Mouse (Mus musculus): ENCODE data around the gene Mrgpra6. TPM values are rescaled to one million over a fixed set of nuclear protein-coding genes. Genes with fewer than 3 reads are reported as not detected.

Mrgpra6 gene
- not detected in 2 replicates for polyA plus RNA-seq (2015; fragmentation: Nextera tagmentation; extraction: Ambion mirVana)

DNA sequence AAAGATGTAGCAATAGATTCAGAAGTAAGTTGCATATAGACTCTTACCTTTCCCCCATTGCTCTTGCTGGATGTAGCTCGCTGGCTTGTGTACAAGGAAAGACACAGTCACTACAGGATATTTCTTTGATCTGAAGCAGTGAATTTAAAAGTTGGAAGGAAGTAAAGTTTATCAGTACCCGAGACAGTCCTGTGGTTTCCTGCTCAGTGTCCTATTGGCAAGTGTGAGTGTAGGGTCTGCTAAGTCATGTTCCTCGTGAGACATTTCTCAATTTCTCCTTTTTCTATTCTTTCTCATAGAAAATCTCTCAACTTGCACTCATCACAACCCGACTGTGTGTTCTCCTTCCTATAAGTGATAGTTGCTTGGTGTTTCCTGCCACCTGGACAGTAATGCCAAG is at the start of gene Mrgpra6:
TSS of gene Mrgpra6 (minus strand) at position 91 of the 400 bp plus-strand sequence.
- WGBS: 75% methylated on average over 4 of the region's 4 CpGs
- Histone ChIP-seq H3K4me1 (no peaks in the 10 kb centered on the region), H3K27ac (no peak within 1 kb of the TSS), H3K4me3 (replicated peaks) (no peak within 1 kb of the TSS), H3K4me2 (no peak within 1 kb of the TSS), H3K9ac (no peak within 1 kb of the TSS), H3K9me3 (replicated peaks) (no peaks in the 10 kb centered on the region), H3K27me3 (no peaks in the 10 kb centered on the region), H3K36me3 (no peaks in the 10 kb centered on the region)
- no peak for ATAC-seq (replicated peaks; ENCODE audit: low FRiP score)

DNA sequence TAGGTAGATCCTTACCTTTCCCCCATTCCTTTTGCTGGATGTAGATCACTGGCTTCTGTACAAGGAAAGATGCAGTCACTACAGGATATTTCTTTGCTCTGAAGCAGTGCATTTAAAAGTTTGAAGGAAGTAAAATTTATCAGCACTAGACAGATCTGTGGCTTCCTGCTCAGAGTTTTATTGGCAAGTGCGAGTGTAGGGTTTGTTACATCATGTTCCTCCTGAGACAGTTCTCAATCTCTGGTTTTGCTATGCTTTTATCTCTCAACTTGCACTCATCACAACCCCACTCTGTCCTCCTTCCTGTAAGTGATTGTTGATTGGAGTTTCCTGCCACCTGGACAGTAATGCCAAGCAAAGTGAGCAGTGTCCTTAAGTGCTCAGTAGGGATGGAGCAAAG is 48.0 kb upstream of the Mrgpra6 start, which contains the start of gene Mrgpra9:
TSS of gene Mrgpra9 (minus strand) at position 79 of the 400 bp plus-strand sequence.
- no peak within 1 kb of the TSS for H3K4me3 ChIP-seq (replicated peaks)
- H3K27me3 ChIP-seq: no peaks in the 10 kb centered on the region
- H3K9ac ChIP-seq: no peak within 1 kb of the TSS
- H3K36me3 ChIP-seq: no peaks in the 10 kb centered on the region
- H3K9me3 ChIP-seq (replicated peaks): no peaks in the 10 kb centered on the region
- WGBS: 50% methylated on average over 1 of the region's 1 CpGs
- no peak within 1 kb of the TSS for H3K27ac ChIP-seq
- no peak within 1 kb of the TSS for H3K4me2 ChIP-seq
- no peak for ATAC-seq (replicated peaks; ENCODE audit: low FRiP score)
- no peaks in the 10 kb centered on the region for H3K4me1 ChIP-seq

GRCm38 (mm10) chr7:47244658-47245057 is 39.9 kb upstream of the Mrgpra6 start:
- Histone ChIP-seq H3K27me3 (no peaks in the 10 kb centered on the region), H3K9ac (no peak overlapping the region), H3K9me3 (replicated peaks) (no peaks in the 10 kb centered on the region), H3K36me3 (no peaks in the 10 kb centered on the region), H3K4me1 (no peaks in the 10 kb centered on the region), H3K27ac (no peak overlapping the region), H3K4me2 (no peak overlapping the region), H3K4me3 (replicated peaks) (no peak overlapping the region)
- ATAC-seq (replicated peaks; ENCODE audit: low FRiP score): no peak
- 59% methylated on average over 3 of the region's 3 CpGs for WGBS

GRCm38 (mm10) chr7:47195271-47195670 is 9.4 kb downstream of the Mrgpra6 start:
- WGBS: 73% methylated on average over 1 of the region's 1 CpGs
- Histone ChIP-seq H3K4me2 (no peak overlapping the region), H3K27me3 (no peaks in the 10 kb centered on the region), H3K4me1 (no peaks in the 10 kb centered on the region), H3K9ac (no peak overlapping the region), H3K4me3 (replicated peaks) (no peak overlapping the region), H3K9me3 (replicated peaks) (no peaks in the 10 kb centered on the region), H3K27ac (no peak overlapping the region), H3K36me3 (no peaks in the 10 kb centered on the region)
- ATAC-seq (replicated peaks; ENCODE audit: low FRiP score): no peak

DNA sequence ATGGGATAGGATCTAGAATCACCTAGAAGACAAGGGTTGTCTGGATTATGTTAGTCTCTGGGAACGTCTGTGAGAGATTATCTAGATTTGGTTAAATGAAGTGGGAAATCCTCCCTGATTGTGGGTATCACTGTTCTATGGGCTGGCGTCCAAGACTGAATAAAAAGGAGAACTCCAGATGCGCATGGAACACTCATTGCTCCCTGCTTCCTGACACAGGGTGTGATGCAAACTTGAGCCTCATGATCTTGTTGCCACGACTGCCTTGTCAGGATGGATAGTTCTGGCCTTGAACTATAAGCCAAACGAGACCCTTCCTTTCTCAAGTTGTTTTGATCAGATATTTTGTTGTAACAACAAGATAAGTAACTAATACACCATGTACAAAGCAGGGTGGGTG is 33.9 kb downstream of the Mrgpra6 start:
- H3K4me3 ChIP-seq (replicated peaks): no peak overlapping the region
- no peak overlapping the region for H3K27ac ChIP-seq
- no peaks in the 10 kb centered on the region for H3K36me3 ChIP-seq
- H3K4me1 ChIP-seq: no peaks in the 10 kb centered on the region
- WGBS: 71% methylated on average over 5 of the region's 5 CpGs
- no peak overlapping the region for H3K9ac ChIP-seq
- H3K9me3 ChIP-seq (replicated peaks): no peaks in the 10 kb centered on the region
- H3K27me3 ChIP-seq: no peaks in the 10 kb centered on the region
- ATAC-seq (replicated peaks; ENCODE audit: low FRiP score): no peak
- no peak overlapping the region for H3K4me2 ChIP-seq

DNA sequence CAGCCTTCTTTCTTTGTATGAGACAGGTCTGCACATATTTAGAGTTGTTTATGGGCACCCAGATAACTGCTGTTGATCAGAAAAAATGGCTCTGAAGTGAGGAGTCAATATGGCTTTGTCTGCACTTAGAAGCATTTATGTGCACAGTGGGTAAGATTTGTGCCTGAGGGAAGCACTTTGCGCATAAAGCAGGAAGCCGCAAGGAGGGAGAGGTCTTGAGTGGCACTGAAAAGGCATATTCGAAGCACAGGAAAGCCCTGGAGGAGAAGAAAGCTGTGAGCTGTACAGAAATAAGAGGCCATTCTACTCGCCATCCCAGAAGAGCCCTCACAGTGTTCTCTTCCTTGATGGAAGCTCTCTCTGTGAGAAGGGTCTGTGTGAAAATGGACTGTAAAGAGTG is 39.7 kb downstream of the Mrgpra6 start:
- ATAC-seq (replicated peaks; ENCODE audit: low FRiP score): no peak
- no peaks in the 10 kb centered on the region for H3K9me3 ChIP-seq (replicated peaks)
- H3K27me3 ChIP-seq: no peaks in the 10 kb centered on the region
- no peak overlapping the region for H3K4me2 ChIP-seq
- H3K27ac ChIP-seq: no peak overlapping the region
- 74% methylated on average over 4 of the region's 4 CpGs for WGBS
- H3K4me3 ChIP-seq (replicated peaks): no peak overlapping the region
- no peaks in the 10 kb centered on the region for H3K36me3 ChIP-seq
- H3K9ac ChIP-seq: no peak overlapping the region
- 0 out of 2 replicates have a peak, but pooled peaks cover 4% of the 10 kb centered on the region for H3K4me1 ChIP-seq

GRCm38 (mm10) chr7:47163203-47163602 is 41.5 kb downstream of the Mrgpra6 start:
- Histone ChIP-seq H3K4me1 (0 out of 2 replicates have a peak, but pooled peaks cover 4% of the 10 kb centered on the region), H3K9me3 (replicated peaks) (no peaks in the 10 kb centered on the region), H3K4me3 (replicated peaks) (no peak overlapping the region), H3K27me3 (no peaks in the 10 kb centered on the region), H3K9ac (no peak overlapping the region), H3K4me2 (no peak overlapping the region), H3K36me3 (no peaks in the 10 kb centered on the region), H3K27ac (no peak overlapping the region)
- 76% methylated on average over 4 of the region's 4 CpGs for WGBS
- no peak for ATAC-seq (replicated peaks; ENCODE audit: low FRiP score)

DNA sequence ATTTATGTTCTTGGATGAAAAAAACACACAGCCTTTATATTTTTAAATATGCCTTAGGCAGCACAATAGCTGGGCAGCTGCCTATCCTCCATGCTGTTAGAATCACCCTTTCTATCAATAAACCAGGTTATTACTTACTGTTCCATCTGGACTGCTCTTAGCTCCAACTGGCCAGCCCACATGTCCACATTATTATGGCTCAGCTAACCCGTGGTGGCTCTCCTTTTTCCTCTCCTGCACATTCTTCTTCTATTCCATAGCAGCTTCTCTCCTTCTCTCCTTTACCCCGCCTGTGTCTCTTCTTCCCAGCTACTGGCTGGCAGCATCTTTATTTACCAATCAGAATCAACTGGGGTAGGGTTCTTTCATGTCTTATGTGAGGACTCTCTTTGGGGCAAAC is 46.3 kb downstream of the Mrgpra6 start:
- no peak overlapping the region for H3K4me2 ChIP-seq
- no peak overlapping the region for H3K9ac ChIP-seq
- 0 out of 2 replicates have a peak, but pooled peaks cover under 1% of the 10 kb centered on the region for H3K27me3 ChIP-seq
- H3K36me3 ChIP-seq: no peaks in the 10 kb centered on the region
- H3K9me3 ChIP-seq (replicated peaks): no peaks in the 10 kb centered on the region
- 61% methylated on average over 2 of the region's 2 CpGs for WGBS
- ATAC-seq (replicated peaks; ENCODE audit: low FRiP score): no peak
- H3K4me3 ChIP-seq (replicated peaks): no peak overlapping the region
- H3K4me1 ChIP-seq: 0 out of 2 replicates have a peak, but pooled peaks cover 4% of the 10 kb centered on the region
- H3K27ac ChIP-seq: no peak overlapping the region

- Histone ChIP-seq H3K9me3 (replicated peaks) (no peaks in the 10 kb centered on the region), H3K4me2 (no peak overlapping the region), H3K4me1 (0 out of 2 replicates have a peak, but pooled peaks cover 4% of the 10 kb centered on the region), H3K9ac (no peak overlapping the region), H3K27me3 (0 out of 2 replicates have a peak, but pooled peaks cover 6% of the 10 kb centered on the region), H3K4me3 (replicated peaks) (no peak overlapping the region), H3K27ac (no peak overlapping the region), H3K36me3 (no peaks in the 10 kb centered on the region)
- 85% methylated on average over 9 of the region's 9 CpGs for WGBS
- ATAC-seq (replicated peaks; ENCODE audit: low FRiP score): no peak
Observed at GRCm38 (mm10) chr7:47157743-47158142, 47.0 kb downstream of the Mrgpra6 start.

GRCm38 (mm10) chr7:47155849-47156248 is 48.9 kb downstream of the Mrgpra6 start:
- H3K4me3 ChIP-seq (replicated peaks): no peak overlapping the region
- no peak overlapping the region for H3K27ac ChIP-seq
- ATAC-seq (replicated peaks; ENCODE audit: low FRiP score): no peak
- H3K9ac ChIP-seq: no peak overlapping the region
- H3K4me2 ChIP-seq: no peak overlapping the region
- no peaks in the 10 kb centered on the region for H3K36me3 ChIP-seq
- no peaks in the 10 kb centered on the region for H3K9me3 ChIP-seq (replicated peaks)
- WGBS: 86% methylated on average over 2 of the region's 2 CpGs
- no peaks in the 10 kb centered on the region for H3K4me1 ChIP-seq
- H3K27me3 ChIP-seq: 0 out of 2 replicates have a peak, but pooled peaks cover 16% of the 10 kb centered on the region

GRCm38 (mm10) chr7:47155396-47155795 is 49.3 kb downstream of the Mrgpra6 start:
- H3K27ac ChIP-seq: no peak overlapping the region
- H3K27me3 ChIP-seq: 0 out of 2 replicates have a peak, but pooled peaks cover 16% of the 10 kb centered on the region
- no peak overlapping the region for H3K4me2 ChIP-seq
- ATAC-seq (replicated peaks; ENCODE audit: low FRiP score): no peak
- no peaks in the 10 kb centered on the region for H3K4me1 ChIP-seq
- no peak overlapping the region for H3K4me3 ChIP-seq (replicated peaks)
- no peaks in the 10 kb centered on the region for H3K36me3 ChIP-seq
- no peaks in the 10 kb centered on the region for H3K9me3 ChIP-seq (replicated peaks)
- no peak overlapping the region for H3K9ac ChIP-seq
- 89% methylated on average over 4 of the region's 4 CpGs for WGBS

DNA sequence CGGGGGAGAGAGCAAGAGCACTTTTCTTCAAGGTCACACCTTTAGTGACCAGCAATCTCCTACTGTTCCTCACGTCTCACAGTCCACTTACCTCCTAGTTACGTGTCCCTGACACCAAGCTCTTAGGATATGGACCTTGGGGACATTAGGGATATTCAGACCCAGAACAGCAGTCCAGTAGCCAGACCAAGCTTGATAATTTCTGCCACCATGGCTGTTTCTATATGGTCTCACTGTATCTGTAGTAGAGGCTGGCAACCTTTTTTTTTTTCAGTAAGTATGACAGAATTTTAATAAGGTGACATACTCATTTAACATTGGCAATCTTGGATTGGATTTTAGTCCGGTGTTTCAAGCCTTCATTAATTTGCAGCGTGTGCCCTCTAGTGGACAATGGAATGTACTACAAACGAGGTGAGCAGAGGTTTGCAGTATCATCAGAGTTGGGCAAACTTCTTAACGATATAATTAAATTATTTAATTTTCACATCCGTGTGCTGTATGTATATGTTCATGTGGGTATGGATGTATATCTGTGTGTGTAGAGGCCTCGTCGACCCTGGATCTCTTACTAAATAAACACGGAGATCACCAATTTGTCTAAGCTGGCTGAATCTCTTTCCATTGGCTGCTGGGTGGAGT is 54.2 kb downstream of the Mrgpra6 start:
- Histone ChIP-seq H3K4me1 (no peaks in the 10 kb centered on the region), H3K27me3 (0 out of 2 replicates have a peak, but pooled peaks cover 16% of the 10 kb centered on the region), H3K9me3 (replicated peaks) (no peaks in the 10 kb centered on the region), H3K36me3 (no peaks in the 10 kb centered on the region), H3K4me2 (no peak overlapping the region; the same call in 1 of the 2 replicates), H3K4me3 (replicated peaks) (no peak overlapping the region), H3K27ac (no peak overlapping the region), H3K9ac (no peak overlapping the region)
- 15% methylated on average over 11 of the region's 11 CpGs for WGBS
- no peak for ATAC-seq (replicated peaks; ENCODE audit: low FRiP score)

Measured in kidney, embryonic 15.5 days (tissue).